Mouse (Mus musculus): ENCODE data around the gene Rfx1. TPM values are rescaled to one million over a fixed set of nuclear protein-coding genes. Genes with fewer than 3 reads are reported as not detected.

The Rfx1 gene
- polyA plus RNA-seq, 1 experiment from 2014 or later, result 8.8 TPM

- ATAC-seq (ENCODE audit: low FRiP score), result no peak
- Histone ChIP-seq H3K36me3 (ENCODE audit: control insufficient read depth, insufficient read depth, low read length) (0 out of 2 replicates have a peak, but pooled peaks cover 6% of the 10 kb centered on the region), H3K27me3 (ENCODE audit: control insufficient read depth, insufficient read depth, low read length) (no peaks in the 10 kb centered on the region), H3K9ac (ENCODE audit: low read depth, low read length) (no peak overlapping the region), H3K27ac (ENCODE audit: low read depth, low read length) (no peak overlapping the region), H3K9me3 (ENCODE audit: control insufficient read depth, low read length) (no peaks in the 10 kb centered on the region), H3K4me3 (ENCODE audit: low read depth, low read length) (no peak overlapping the region), H3K4me1 (replicated peaks; ENCODE audit: control insufficient read depth, insufficient read depth, low read length) (no peaks in the 10 kb centered on the region), H3K4me2 (replicated peaks; ENCODE audit: low read depth, low read length) (no peak overlapping the region)
- WGBS, result 48% methylated on average over 30 of the region's 30 CpGs
- DNase-seq (ENCODE audit: low spot score), result no peak
These were observed 64.2 kb downstream of the Rfx1 start for GRCm38 (mm10) chr8:84130806-84131205.

- H3K27me3 ChIP-seq (ENCODE audit: control insufficient read depth, insufficient read depth, low read length), result no peaks in the 10 kb centered on the region
- ATAC-seq (ENCODE audit: low FRiP score), result no peak
- H3K4me3 ChIP-seq (ENCODE audit: low read depth, low read length), result no peak overlapping the region
- 90% methylated on average over 8 of the region's 8 CpGs for WGBS
- no peak for DNase-seq (ENCODE audit: low spot score)
- H3K9ac ChIP-seq (ENCODE audit: low read depth, low read length), result no peak overlapping the region
- no peaks in the 10 kb centered on the region for H3K4me1 ChIP-seq (replicated peaks; ENCODE audit: control insufficient read depth, insufficient read depth, low read length)
- no peak overlapping the region for H3K27ac ChIP-seq (ENCODE audit: low read depth, low read length)
- H3K4me2 ChIP-seq (replicated peaks; ENCODE audit: low read depth, low read length), result no peak overlapping the region
- 0 out of 2 replicates have a peak, but pooled peaks cover 14% of the 10 kb centered on the region for H3K36me3 ChIP-seq (ENCODE audit: control insufficient read depth, insufficient read depth, low read length)
- H3K9me3 ChIP-seq (ENCODE audit: control insufficient read depth, low read length), result no peaks in the 10 kb centered on the region
These were observed 65.6 kb downstream of the Rfx1 start for GRCm38 (mm10) chr8:84132225-84132624.

GRCm38 (mm10) chr8:84137848-84138247, 71.2 kb downstream of the Rfx1 start:
- ATAC-seq (ENCODE audit: low FRiP score), result no peak
- H3K9ac ChIP-seq (ENCODE audit: low read depth, low read length), result no peak overlapping the region
- WGBS, result 84% methylated on average over 3 of the region's 3 CpGs
- H3K36me3 ChIP-seq (ENCODE audit: control insufficient read depth, insufficient read depth, low read length), result peaks cover 25% of the 10 kb centered on the region; the same call in 1 of the 2 replicates
- no peak for DNase-seq (ENCODE audit: low spot score)
- H3K27me3 ChIP-seq (ENCODE audit: control insufficient read depth, insufficient read depth, low read length), result no peaks in the 10 kb centered on the region
- H3K4me3 ChIP-seq (ENCODE audit: low read depth, low read length), result no peak overlapping the region
- no peaks in the 10 kb centered on the region for H3K9me3 ChIP-seq (ENCODE audit: control insufficient read depth, low read length)
- no peak overlapping the region for H3K27ac ChIP-seq (ENCODE audit: low read depth, low read length)
- H3K4me1 ChIP-seq (replicated peaks; ENCODE audit: control insufficient read depth, insufficient read depth, low read length), result no peaks in the 10 kb centered on the region
- H3K4me2 ChIP-seq (replicated peaks; ENCODE audit: low read depth, low read length), result no peak overlapping the region

GRCm38 (mm10) chr8:84140838-84141237, 74.2 kb downstream of the Rfx1 start:
- Histone ChIP-seq H3K27ac (ENCODE audit: low read depth, low read length) (no peak overlapping the region), H3K27me3 (ENCODE audit: control insufficient read depth, insufficient read depth, low read length) (no peaks in the 10 kb centered on the region), H3K9me3 (ENCODE audit: control insufficient read depth, low read length) (no peaks in the 10 kb centered on the region), H3K4me3 (ENCODE audit: low read depth, low read length) (no peak overlapping the region), H3K36me3 (ENCODE audit: control insufficient read depth, insufficient read depth, low read length) (peaks cover 23% of the 10 kb centered on the region; the same call in 1 of the 2 replicates), H3K4me1 (replicated peaks; ENCODE audit: control insufficient read depth, insufficient read depth, low read length) (no peaks in the 10 kb centered on the region), H3K9ac (ENCODE audit: low read depth, low read length) (no peak overlapping the region), H3K4me2 (replicated peaks; ENCODE audit: low read depth, low read length) (no peak overlapping the region)
- 86% methylated on average over 4 of the region's 4 CpGs for WGBS
- ATAC-seq (ENCODE audit: low FRiP score), result no peak
- no peak for DNase-seq (ENCODE audit: low spot score)

DNA sequence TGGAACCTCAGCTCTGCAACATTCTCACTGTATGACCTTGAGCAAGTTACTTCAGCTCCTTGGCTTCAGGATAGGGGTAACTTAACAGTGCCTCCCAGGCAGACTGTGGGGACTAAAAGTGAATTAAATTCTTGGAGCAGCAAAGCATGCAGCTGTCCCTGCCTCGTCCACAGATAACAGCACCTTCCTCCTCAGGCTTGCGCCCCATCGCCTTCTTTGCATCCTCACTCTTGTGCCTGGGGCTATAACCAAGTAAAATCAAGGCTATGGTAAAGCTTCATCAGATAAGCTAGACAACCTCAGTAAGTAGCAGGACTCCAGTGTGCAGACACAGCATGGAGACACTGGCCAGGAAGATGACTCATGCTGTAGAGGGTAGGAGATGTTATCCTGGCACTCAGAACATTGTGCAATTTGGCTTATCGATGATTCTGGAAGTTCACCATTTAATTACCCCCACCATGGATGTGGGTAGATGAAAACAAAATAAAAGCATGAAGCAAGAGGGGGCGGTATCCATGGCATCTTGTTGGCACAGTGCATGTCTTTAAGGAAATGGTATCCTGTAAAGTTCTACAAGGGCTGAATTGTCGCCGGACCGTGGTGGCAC, 78.1 kb downstream of the Rfx1 start:
- H3K36me3 ChIP-seq (ENCODE audit: control insufficient read depth, insufficient read depth, low read length), result peaks cover 13% of the 10 kb centered on the region; the same call in 1 of the 2 replicates

More for the DNA sequence above, 78.1 kb downstream of the Rfx1 start:
- no peak for DNase-seq (ENCODE audit: low spot score)
- Histone ChIP-seq H3K27me3 (ENCODE audit: control insufficient read depth, insufficient read depth, low read length) (no peaks in the 10 kb centered on the region), H3K4me2 (replicated peaks; ENCODE audit: low read depth, low read length) (no peak overlapping the region), H3K9me3 (ENCODE audit: control insufficient read depth, low read length) (no peaks in the 10 kb centered on the region), H3K4me1 (replicated peaks; ENCODE audit: control insufficient read depth, insufficient read depth, low read length) (no peaks in the 10 kb centered on the region), H3K27ac (ENCODE audit: low read depth, low read length) (no peak overlapping the region), H3K4me3 (ENCODE audit: low read depth, low read length) (no peak overlapping the region), H3K9ac (ENCODE audit: low read depth, low read length) (no peak overlapping the region)
- 95% methylated on average over 8 of the region's 8 CpGs for WGBS
- no peak for ATAC-seq (ENCODE audit: low FRiP score)

MicroRNAs within 50 kb of the gene (microRNA counts, 519-probe panel; counts per million panel counts)
- microRNA mmu-miR-709, result 3,774 counts per million, percentile 32 among the panel's probes with 10 or more counts

Other genes starting within 250 kb of the Rfx1 start
- gene Adgrl1, start 166.7 kb upstream of the Rfx1 start, polyA plus RNA-seq (2014; fragmentation: Nextera tagmentation; extraction: Ambion mirVana), result 19.9 and 23.7 TPM in 2 replicates
- 0.93 and 1.2 TPM in 2 replicates for gene Gm10644, start 111.6 kb upstream of the Rfx1 start, polyA plus RNA-seq (2014; fragmentation: Nextera tagmentation; extraction: Ambion mirVana)
- gene Asf1b, start 111.3 kb upstream of the Rfx1 start, polyA plus RNA-seq (2014; fragmentation: Nextera tagmentation; extraction: Ambion mirVana), result 79.5 and 80.6 TPM in 2 replicates
- 139 TPM in 2 replicates for gene Prkaca, start 93.8 kb upstream of the Rfx1 start, polyA plus RNA-seq (2014; fragmentation: Nextera tagmentation; extraction: Ambion mirVana)
- 15.1 and 17.0 TPM in 2 replicates for gene Samd1, start 69.2 kb upstream of the Rfx1 start, polyA plus RNA-seq (2014; fragmentation: Nextera tagmentation; extraction: Ambion mirVana)
- gene 1700067K01Rik, start 65.3 kb upstream of the Rfx1 start, polyA plus RNA-seq (2014; fragmentation: Nextera tagmentation; extraction: Ambion mirVana), result 0.80 and 0.93 TPM in 2 replicates
- 0.22 TPM in 1 of 2 replicates, not detected in the other for gene 2210011C24Rik, start 54.7 kb upstream of the Rfx1 start, polyA plus RNA-seq (2014; fragmentation: Nextera tagmentation; extraction: Ambion mirVana)
- gene Palm3, start 45.4 kb upstream of the Rfx1 start, polyA plus RNA-seq (2014; fragmentation: Nextera tagmentation; extraction: Ambion mirVana), result 3.3 and 3.5 TPM in 2 replicates
- not detected in 2 replicates for gene Il27ra, start 24.2 kb upstream of the Rfx1 start, polyA plus RNA-seq (2014; fragmentation: Nextera tagmentation; extraction: Ambion mirVana)
- gene Rln3, start 21.8 kb upstream of the Rfx1 start, polyA plus RNA-seq (2014; fragmentation: Nextera tagmentation; extraction: Ambion mirVana), result 0.48 TPM in 1 of 2 replicates, not detected in the other
- 2.0 and 2.2 TPM in 2 replicates for gene Gm10643, start 1.7 kb upstream of the Rfx1 start, polyA plus RNA-seq (2014; fragmentation: Nextera tagmentation; extraction: Ambion mirVana)
- gene Dcaf15, start 37.9 kb downstream of the Rfx1 start, polyA plus RNA-seq (2014; fragmentation: Nextera tagmentation; extraction: Ambion mirVana), result 12.5 and 12.8 TPM in 2 replicates
- gene Podnl1, start 59.2 kb downstream of the Rfx1 start, polyA plus RNA-seq (2014; fragmentation: Nextera tagmentation; extraction: Ambion mirVana), result 0.17 and 0.23 TPM in 2 replicates
- gene Cc2d1a, start 81.1 kb downstream of the Rfx1 start, polyA plus RNA-seq (2014; fragmentation: Nextera tagmentation; extraction: Ambion mirVana), result 8.5 and 8.8 TPM in 2 replicates
- gene 4930432K21Rik, start 81.2 kb downstream of the Rfx1 start, polyA plus RNA-seq (2014; fragmentation: Nextera tagmentation; extraction: Ambion mirVana), result 0.57 and 0.88 TPM in 2 replicates
- gene Nanos3, start 118.4 kb downstream of the Rfx1 start, polyA plus RNA-seq (2014; fragmentation: Nextera tagmentation; extraction: Ambion mirVana), result 4.5 and 5.6 TPM in 2 replicates
- 22.5 and 26.1 TPM in 2 replicates for gene Zswim4, start 170.2 kb downstream of the Rfx1 start, polyA plus RNA-seq (2014; fragmentation: Nextera tagmentation; extraction: Ambion mirVana)
- 298 and 313 TPM in 2 replicates for gene D8Ertd738e, start 182.9 kb downstream of the Rfx1 start, polyA plus RNA-seq (2014; fragmentation: Nextera tagmentation; extraction: Ambion mirVana)
- gene Mri1, start 190.5 kb downstream of the Rfx1 start, polyA plus RNA-seq (2014; fragmentation: Nextera tagmentation; extraction: Ambion mirVana), result 49.8 and 51.2 TPM in 2 replicates
- gene Ccdc130, start 203.5 kb downstream of the Rfx1 start, polyA plus RNA-seq (2014; fragmentation: Nextera tagmentation; extraction: Ambion mirVana), result 21.3 and 27.4 TPM in 2 replicates

All from hindbrain, embryonic 11.5 days (tissue).